Mouse (Mus musculus): ENCODE results near the gene Ncapd2. TPM values are rescaled to one million over a fixed set of nuclear protein-coding genes. Genes with fewer than 3 reads are reported as not detected.

Ncapd2 gene
- polyA plus RNA-seq, 1 experiment: 34.7 TPM

- no peak within 1 kb of the TSS for H3ac ChIP-seq (ENCODE audit: control insufficient read depth, insufficient read length)
- no peaks in the 10 kb centered on the region for H3K27me3 ChIP-seq (ENCODE audit: control insufficient read depth, insufficient read depth, insufficient read length)
- no peaks in the 10 kb centered on the region for H3K36me3 ChIP-seq (ENCODE audit: control insufficient read depth, insufficient read depth)
- TF ChIP-seq SRF (IDR thresholded peaks at IDR 0.05; ENCODE audit: control insufficient read depth, insufficient read length, low read depth) (no peak), POLR2A (IDR thresholded peaks at IDR 0.05; ENCODE audit: insufficient read length, low read depth) (no peak), POLR2AphosphoS2 (IDR thresholded peaks at IDR 0.05; ENCODE audit: insufficient read length, low read depth) (no peak), CEBPB (IDR thresholded peaks at IDR 0.05; ENCODE audit: insufficient read depth, poor library complexity, severe bottlenecking) (no peak), USF1 (IDR thresholded peaks at IDR 0.05; ENCODE audit: low read depth) (no peak), MYOD1 (IDR thresholded peaks at IDR 0.05; ENCODE audit: control insufficient read depth in 1 of 3, insufficient read length in 2 of 3, low read depth in 2 of 3) (no peak), REST (IDR thresholded peaks at IDR 0.05; ENCODE audit: insufficient read depth, insufficient read length) (no peak), E2F4 (IDR thresholded peaks at IDR 0.05; ENCODE audit: insufficient read depth) (no peak), TCF3 (IDR thresholded peaks at IDR 0.05; ENCODE audit: insufficient read length, low read depth) (no peak), TCF12 (IDR thresholded peaks at IDR 0.05; ENCODE audit: insufficient read depth, poor library complexity, severe bottlenecking) (no peak), MAX (IDR thresholded peaks at IDR 0.05; ENCODE audit: low read depth) (no peak), MYOG (IDR thresholded peaks at IDR 0.05; ENCODE audit: control insufficient read depth in 1 of 3, insufficient read depth in 1 of 3, insufficient read length in 2 of 3, low read depth in 2 of 3) (no peak)
- H3K79me2 ChIP-seq (ENCODE audit: control insufficient read depth, insufficient read depth): no peaks in the 10 kb centered on the region
- no peak within 1 kb of the TSS for H3K4me2 ChIP-seq (ENCODE audit: low read depth)
- no peak within 1 kb of the TSS for H3K4me3 ChIP-seq
These were observed 45.3 kb upstream of the Ncapd2 start, which contains the start of gene Cd27 for GRCm38 (mm10) chr6:125236782-125237181. Gene Cd27, minus strand, starts transcription at chr6:125237010.

- H3K27me3 ChIP-seq (ENCODE audit: control insufficient read depth, insufficient read depth, insufficient read length): no peaks in the 10 kb centered on the region
- no peak overlapping the region for H3K4me3 ChIP-seq
- no peak for TF ChIP-seq POLR2A (IDR thresholded peaks at IDR 0.05; ENCODE audit: insufficient read length, low read depth)
- no peak for TF ChIP-seq E2F4 (IDR thresholded peaks at IDR 0.05; ENCODE audit: insufficient read depth)
- no peak for TF ChIP-seq TCF12 (IDR thresholded peaks at IDR 0.05; ENCODE audit: insufficient read depth, poor library complexity, severe bottlenecking)
- no peak for TF ChIP-seq MYOD1 (IDR thresholded peaks at IDR 0.05; ENCODE audit: control insufficient read depth in 1 of 3, insufficient read length in 2 of 3, low read depth in 2 of 3)
- no peak for TF ChIP-seq SRF (IDR thresholded peaks at IDR 0.05; ENCODE audit: control insufficient read depth, insufficient read length, low read depth)
- TF ChIP-seq TCF3 (IDR thresholded peaks at IDR 0.05; ENCODE audit: insufficient read length, low read depth): no peak
- TF ChIP-seq USF1 (IDR thresholded peaks at IDR 0.05; ENCODE audit: low read depth): no peak
- TF ChIP-seq MYOG (IDR thresholded peaks at IDR 0.05; ENCODE audit: control insufficient read depth in 1 of 3, insufficient read depth in 1 of 3, insufficient read length in 2 of 3, low read depth in 2 of 3): no peak
- no peak for TF ChIP-seq MAX (IDR thresholded peaks at IDR 0.05; ENCODE audit: low read depth)
- no peak for TF ChIP-seq POLR2AphosphoS2 (IDR thresholded peaks at IDR 0.05; ENCODE audit: insufficient read length, low read depth)
- TF ChIP-seq REST (IDR thresholded peaks at IDR 0.05; ENCODE audit: insufficient read depth, insufficient read length): no peak
- TF ChIP-seq CEBPB (IDR thresholded peaks at IDR 0.05; ENCODE audit: insufficient read depth, poor library complexity, severe bottlenecking): no peak
- no peaks in the 10 kb centered on the region for H3K36me3 ChIP-seq (ENCODE audit: control insufficient read depth, insufficient read depth)
- no peaks in the 10 kb centered on the region for H3K79me2 ChIP-seq (ENCODE audit: control insufficient read depth, insufficient read depth)
- H3K4me2 ChIP-seq (ENCODE audit: low read depth): no peak overlapping the region
- H3ac ChIP-seq (ENCODE audit: control insufficient read depth, insufficient read length): no peak overlapping the region
These were observed 44.8 kb upstream of the Ncapd2 start for GRCm38 (mm10) chr6:125236341-125236740.

- Histone ChIP-seq H3ac (ENCODE audit: control insufficient read depth, insufficient read length) (no peak overlapping the region), H3K36me3 (ENCODE audit: control insufficient read depth, insufficient read depth) (no peaks in the 10 kb centered on the region), H3K4me3 (no peak overlapping the region), H3K4me2 (ENCODE audit: low read depth) (peak overlapping the region; percentile 41), H3K79me2 (ENCODE audit: control insufficient read depth, insufficient read depth) (no peaks in the 10 kb centered on the region), H3K27me3 (ENCODE audit: control insufficient read depth, insufficient read depth, insufficient read length) (no peaks in the 10 kb centered on the region)
- TF ChIP-seq POLR2A (IDR thresholded peaks at IDR 0.05; ENCODE audit: insufficient read length, low read depth) (no peak), MYOD1 (IDR thresholded peaks at IDR 0.05; ENCODE audit: control insufficient read depth in 1 of 3, insufficient read length in 2 of 3, low read depth in 2 of 3) (peak in 2 of 3 experiments; percentile 58 to 61), REST (IDR thresholded peaks at IDR 0.05; ENCODE audit: insufficient read depth, insufficient read length) (no peak), MYOG (IDR thresholded peaks at IDR 0.05; ENCODE audit: control insufficient read depth in 1 of 3, insufficient read depth in 1 of 3, insufficient read length in 2 of 3, low read depth in 2 of 3) (peak in 1 of 3 experiments; percentile 85)
These were observed 43.0 kb upstream of the Ncapd2 start for GRCm38 (mm10) chr6:125234520-125234828.

- Histone ChIP-seq H3K4me2 (ENCODE audit: low read depth) (peak overlapping the region; percentile 41), H3K27me3 (ENCODE audit: control insufficient read depth, insufficient read depth, insufficient read length) (no peaks in the 10 kb centered on the region), H3K4me3 (no peak overlapping the region), H3ac (ENCODE audit: control insufficient read depth, insufficient read length) (no peak overlapping the region), H3K36me3 (ENCODE audit: control insufficient read depth, insufficient read depth) (no peaks in the 10 kb centered on the region), H3K79me2 (ENCODE audit: control insufficient read depth, insufficient read depth) (no peaks in the 10 kb centered on the region)
- TF ChIP-seq MYOD1 (IDR thresholded peaks at IDR 0.05; ENCODE audit: control insufficient read depth in 1 of 3, insufficient read length in 2 of 3, low read depth in 2 of 3) (no peak), POLR2A (IDR thresholded peaks at IDR 0.05; ENCODE audit: insufficient read length, low read depth) (no peak)
These were observed 42.5 kb upstream of the Ncapd2 start for GRCm38 (mm10) chr6:125233816-125234519.

- no peak overlapping the region for H3ac ChIP-seq (ENCODE audit: control insufficient read depth, insufficient read length)
- H3K79me2 ChIP-seq (ENCODE audit: control insufficient read depth, insufficient read depth): no peaks in the 10 kb centered on the region
- TF ChIP-seq POLR2AphosphoS2 (IDR thresholded peaks at IDR 0.05; ENCODE audit: insufficient read length, low read depth) (no peak), SRF (IDR thresholded peaks at IDR 0.05; ENCODE audit: control insufficient read depth, insufficient read length, low read depth) (no peak), TCF3 (IDR thresholded peaks at IDR 0.05; ENCODE audit: insufficient read length, low read depth) (no peak), MAX (IDR thresholded peaks at IDR 0.05; ENCODE audit: low read depth) (no peak), REST (IDR thresholded peaks at IDR 0.05; ENCODE audit: insufficient read depth, insufficient read length) (no peak), MYOD1 (IDR thresholded peaks at IDR 0.05; ENCODE audit: control insufficient read depth in 1 of 3, insufficient read length in 2 of 3, low read depth in 2 of 3) (no peak), CEBPB (IDR thresholded peaks at IDR 0.05; ENCODE audit: insufficient read depth, poor library complexity, severe bottlenecking) (no peak), USF1 (IDR thresholded peaks at IDR 0.05; ENCODE audit: low read depth) (no peak), TCF12 (IDR thresholded peaks at IDR 0.05; ENCODE audit: insufficient read depth, poor library complexity, severe bottlenecking) (no peak), POLR2A (IDR thresholded peaks at IDR 0.05; ENCODE audit: insufficient read length, low read depth) (no peak), MYOG (IDR thresholded peaks at IDR 0.05; ENCODE audit: control insufficient read depth in 1 of 3, insufficient read depth in 1 of 3, insufficient read length in 2 of 3, low read depth in 2 of 3) (no peak), E2F4 (IDR thresholded peaks at IDR 0.05; ENCODE audit: insufficient read depth) (no peak)
- H3K4me3 ChIP-seq: peak overlapping the region; percentile 58
- H3K4me2 ChIP-seq (ENCODE audit: low read depth): peak overlapping the region; percentile 89
- no peaks in the 10 kb centered on the region for H3K27me3 ChIP-seq (ENCODE audit: control insufficient read depth, insufficient read depth, insufficient read length)
- H3K36me3 ChIP-seq (ENCODE audit: control insufficient read depth, insufficient read depth): no peaks in the 10 kb centered on the region
These were observed 41.0 kb upstream of the Ncapd2 start for GRCm38 (mm10) chr6:125232516-125232915.
